Mouse (Mus musculus): ENCODE data around the gene Gm13101. TPM values are rescaled to one million over a fixed set of nuclear protein-coding genes. Genes with fewer than 3 reads are reported as not detected.
"Not testable (repeated sequence)": the region's sequence is repeated elsewhere in the genome, so short reads cannot be mapped to it uniquely, and the experiment has no call there.

The Gm13101 gene
- not detected in 2 replicates for polyA plus RNA-seq (2012; rRNA removed)

- DNase-seq (ENCODE audit: low read depth) = not testable (repeated sequence)
Measured at GRCm38 (mm10) chr4:143966850-143967249, at the start of gene Gm13101. TSS of gene Gm13101 (minus strand) at chr4:143966950.

GRCm38 (mm10) chr4:143994269-143994668 lies 27.5 kb upstream of the Gm13101 start, which contains the start of gene Pramef17:
TSS of gene Pramef17 (minus strand) at chr4:143994369.
- not testable (repeated sequence) for DNase-seq (ENCODE audit: low read depth)

GRCm38 (mm10) chr4:143988126-143988525 lies 21.4 kb upstream of the Gm13101 start:
- DNase-seq (ENCODE audit: low read depth) = not testable (repeated sequence)

- DNase-seq (ENCODE audit: low read depth) = not testable (repeated sequence)
Measured at GRCm38 (mm10) chr4:143987475-143987941, 20.8 kb upstream of the Gm13101 start.

GRCm38 (mm10) chr4:143985733-143986132 lies 19.0 kb upstream of the Gm13101 start:
- not testable (repeated sequence) for DNase-seq (ENCODE audit: low read depth)

GRCm38 (mm10) chr4:143985165-143985564 lies 18.4 kb upstream of the Gm13101 start:
- not testable (repeated sequence) for DNase-seq (ENCODE audit: low read depth)

- not testable (repeated sequence) for DNase-seq (ENCODE audit: low read depth)
Measured at GRCm38 (mm10) chr4:143983446-143983845, 16.7 kb upstream of the Gm13101 start.

GRCm38 (mm10) chr4:143950916-143951315 lies 15.8 kb downstream of the Gm13101 start, which contains the start of gene Pramef25:
TSS of gene Pramef25 (minus strand) at chr4:143951016.
- DNase-seq (ENCODE audit: low read depth) = not testable (repeated sequence)

Other genes starting within 250 kb of the Gm13101 start
- gene Gm13078, start 247.5 kb downstream of the Gm13101 start, polyA plus RNA-seq (2012; rRNA removed) = not detected in 2 replicates
- gene Gm13023, start 177.6 kb downstream of the Gm13101 start, polyA plus RNA-seq (2012; rRNA removed) = not detected in 2 replicates
- not detected in 2 replicates for gene Gm13084, start 150.9 kb downstream of the Gm13101 start, polyA plus RNA-seq (2012; rRNA removed)
- gene Gm13103, start 120.5 kb downstream of the Gm13101 start, polyA plus RNA-seq (2012; rRNA removed) = not detected in 2 replicates
- not detected in 2 replicates for gene Pramef6, start 66.6 kb downstream of the Gm13101 start, polyA plus RNA-seq (2012; rRNA removed)
- not detected in 2 replicates for gene Pramef25, start 15.9 kb downstream of the Gm13101 start, polyA plus RNA-seq (2012; rRNA removed)
- not detected in 2 replicates for gene Pramef17, start 27.4 kb upstream of the Gm13101 start, polyA plus RNA-seq (2012; rRNA removed)
- not detected in 2 replicates for gene Pramel4, start 92.2 kb upstream of the Gm13101 start, polyA plus RNA-seq (2012; rRNA removed)
- not detected in 2 replicates for gene Gm13102, start 139.5 kb upstream of the Gm13101 start, polyA plus RNA-seq (2012; rRNA removed)
- gene Oog3, start 195.7 kb upstream of the Gm13101 start, polyA plus RNA-seq (2012; rRNA removed) = not detected in 2 replicates
- not detected in 2 replicates for gene Oog2, start 223.8 kb upstream of the Gm13101 start, polyA plus RNA-seq (2012; rRNA removed)
- gene C87977, start 246.4 kb upstream of the Gm13101 start, polyA plus RNA-seq (2012; rRNA removed) = not detected in 2 replicates

Data from brain, embryonic 14.5 days (tissue).